Mouse (Mus musculus): ENCODE results near the gene Zfp3.

- TF ChIP-seq CTCF (IDR thresholded peaks at IDR 0.05; ENCODE audit: control insufficient read depth, insufficient read depth, insufficient read length) (no peak), MYOD1 (IDR thresholded peaks at IDR 0.05; ENCODE audit: control insufficient read depth, insufficient read length, low read depth) (no peak)
Observed at GRCm38 (mm10) chr11:70762641-70763040, 1.4 kb upstream of the Zfp3 start.

Data from C2C12 (cell line).